Comparison of ENCODE assay signal across 8 mouse cellular contexts in genomic region chr14:21983311-21983949, GRCm38 (mm10). TPM values are rescaled to one million over a fixed set of nuclear protein-coding genes. Genes with fewer than 3 reads are reported as not detected.
A peak's percentile ranks its signal among the peaks of the same experiment; 100 is the strongest.
DNase-seq lines count a peak whose midpoint lies in the region; ATAC-seq lines count a peak whose summit lies in the region.

No protein-coding gene starts in this region.

- WGBS in embryonic facial prominence, embryonic 10.5 days, result under 1% methylated on average over 22 of the region's 22 CpGs
- WGBS in limb, embryonic 10.5 days, result 1% methylated on average over 22 of the region's 22 CpGs
- 3% methylated on average over 22 of the region's 22 CpGs for WGBS in midbrain, embryonic 14.5 days

- peak; percentile 60 for DNase-seq in embryo, embryonic 10 days (ENCODE audit: low spot score)
- DNase-seq in embryo, embryonic 9.5 days (ENCODE audit: extremely low spot score), result no peak
- DNase-seq in embryonic facial prominence, embryonic 10.5 days (ENCODE audit: low spot score), result peak; percentile 76
- peak; percentile 9 for DNase-seq in heart, postnatal 25 days (ENCODE audit: low spot score)
- peak; percentile 29 for DNase-seq in limb, embryonic 10.5 days (ENCODE audit: low spot score)
- peak; percentile 67 for DNase-seq in midbrain, embryonic 14.5 days

- intact Hi-C loops in heart, postnatal 25 days (cut with DNase I), result loop anchor here (5.0 to 10.0 kb wide), 5 partner anchors 81 to 1541 kb away; no protein-coding TSS in a partner anchor

- peaks cover 73% of the 10 kb centered on the region for H3K27me3 ChIP-seq in embryonic facial prominence, embryonic 10.5 days (replicated peaks; ENCODE audit: low read depth, poor library complexity, severe bottlenecking)
- peaks cover 60% of the 10 kb centered on the region for H3K27me3 ChIP-seq in limb, embryonic 10.5 days (ENCODE audit: low read depth, poor library complexity, severe bottlenecking)
- H3K27me3 ChIP-seq in midbrain, embryonic 14.5 days (ENCODE audit: control insufficient read depth, insufficient read depth, low read length), result peaks cover 18% of the 10 kb centered on the region

- H3K36me3 ChIP-seq in embryonic facial prominence, embryonic 10.5 days (replicated peaks), result peaks cover 17% of the 10 kb centered on the region
- H3K36me3 ChIP-seq in limb, embryonic 10.5 days, result peaks cover 23% of the 10 kb centered on the region
- H3K36me3 ChIP-seq in midbrain, embryonic 14.5 days (ENCODE audit: control insufficient read depth, insufficient read depth, low read length), result peaks cover 8% of the 10 kb centered on the region; the same call in 1 of the 2 replicates

- H3K4me1 ChIP-seq in embryonic facial prominence, embryonic 10.5 days, result peaks cover 56% of the 10 kb centered on the region
- H3K4me1 ChIP-seq in limb, embryonic 10.5 days, result peaks cover 63% of the 10 kb centered on the region
- peaks cover 31% of the 10 kb centered on the region for H3K4me1 ChIP-seq in midbrain, embryonic 14.5 days (ENCODE audit: control insufficient read depth, insufficient read depth, low read length)

- peak overlapping the region; percentile 85 for H3K27ac ChIP-seq in embryonic facial prominence, embryonic 10.5 days (replicated peaks)
- H3K27ac ChIP-seq in limb, embryonic 10.5 days, result peak overlapping the region; percentile 98
- peak overlapping the region; percentile 64 for H3K27ac ChIP-seq in midbrain, embryonic 14.5 days (replicated peaks; ENCODE audit: low read depth, low read length)

- no peak for ATAC-seq in midbrain, embryonic 14.5 days (ENCODE audit: low FRiP score, low TSS enrichment)
- ATAC-seq in granulocyte monocyte progenitor cell, adult 5-6 weeks (replicated peaks; ENCODE audit: poor library complexity, severe bottlenecking), result no peak
- no peak for ATAC-seq in megakaryocyte progenitor cell, adult 5-6 weeks (replicated peaks; ENCODE audit: poor library complexity)

- H3K4me3 ChIP-seq in embryonic facial prominence, embryonic 10.5 days, result peak overlapping the region; percentile 85
- peak overlapping the region; percentile 85 for H3K4me3 ChIP-seq in limb, embryonic 10.5 days
- H3K4me3 ChIP-seq in midbrain, embryonic 14.5 days (replicated peaks; ENCODE audit: low read depth, low read length), result peak overlapping the region; percentile 36

- H3K4me2 ChIP-seq in midbrain, embryonic 14.5 days (ENCODE audit: low read length), result peak overlapping the region; percentile 88

- no peaks in the 10 kb centered on the region for H3K9me3 ChIP-seq in embryonic facial prominence, embryonic 10.5 days
- H3K9me3 ChIP-seq in limb, embryonic 10.5 days (replicated peaks), result no peaks in the 10 kb centered on the region
- H3K9me3 ChIP-seq in midbrain, embryonic 14.5 days (ENCODE audit: control insufficient read depth, low read length), result no peaks in the 10 kb centered on the region

- H3K9ac ChIP-seq in midbrain, embryonic 14.5 days (replicated peaks; ENCODE audit: low read length), result peak overlapping the region; percentile 55

RNA-seq across cellular contexts. Expression of gene Zfp503, which starts 6.0 kb away (rescaled TPM):
- 9.7 and 12.5 TPM in 2 replicates for polyA plus RNA-seq in embryonic facial prominence, embryonic 10.5 days (2016; fragmentation: Nextera tagmentation; extraction: Ambion mirVana)
- 1 to 10 TPM; 1.5 to 2.1 TPM for total RNA-seq in heart, postnatal 25 days (2021)
- 18.5 and 22.6 TPM in 2 replicates for polyA plus RNA-seq in limb, embryonic 10.5 days (2016; fragmentation: Nextera tagmentation; extraction: Ambion mirVana)
- polyA plus RNA-seq in midbrain, embryonic 14.5 days (2014; fragmentation: Nextera tagmentation; extraction: Ambion mirVana), result 4.4 and 5.0 TPM in 2 replicates
- not detected in 2 replicates for total RNA-seq in granulocyte monocyte progenitor cell, adult 5-6 weeks (2014; fragmentation: Nextera tagmentation)
- total RNA-seq in granulocyte monocyte progenitor cell, adult 5-6 weeks (2017), result 0.04 and 0.05 TPM in 2 replicates
- 0.30 and 0.44 TPM in 2 replicates for total RNA-seq in megakaryocyte progenitor cell, adult 5-6 weeks (2015)
- total RNA-seq in megakaryocyte progenitor cell, adult 5-6 weeks (2017), result 0.03 and 0.12 TPM in 2 replicates

RNA-seq across cellular contexts. Expression of gene Lrmda, which starts 36.1 kb away (rescaled TPM):
- 0.85 and 0.88 TPM in 2 replicates for polyA plus RNA-seq in embryonic facial prominence, embryonic 10.5 days (2016; fragmentation: Nextera tagmentation; extraction: Ambion mirVana)
- 1 to 10 TPM in 1 of 2 experiments, under 1 TPM in 1; 0.83 to 1.8 TPM for total RNA-seq in heart, postnatal 25 days (2021)
- 0.48 and 0.51 TPM in 2 replicates for polyA plus RNA-seq in limb, embryonic 10.5 days (2016; fragmentation: Nextera tagmentation; extraction: Ambion mirVana)
- polyA plus RNA-seq in midbrain, embryonic 14.5 days (2014; fragmentation: Nextera tagmentation; extraction: Ambion mirVana), result 0.42 TPM in 1 of 2 replicates, not detected in the other
- 30.9 and 34.8 TPM in 2 replicates for total RNA-seq in granulocyte monocyte progenitor cell, adult 5-6 weeks (2014; fragmentation: Nextera tagmentation)
- total RNA-seq in granulocyte monocyte progenitor cell, adult 5-6 weeks (2017), result 19.3 and 23.4 TPM in 2 replicates
- total RNA-seq in megakaryocyte progenitor cell, adult 5-6 weeks (2015), result 25.9 and 27.0 TPM in 2 replicates
- 14.6 and 20.9 TPM in 2 replicates for total RNA-seq in megakaryocyte progenitor cell, adult 5-6 weeks (2017)

Comparison
In these comparisons a context has a peak if more than half of its experiments do, and no peak if none do; other contexts are left out.
1. RNA of gene Lrmda, which starts 36.1 kb away (total RNA-seq): 19.3 to 34.8 TPM in granulocyte monocyte progenitor cell, adult 5-6 weeks and 14.6 to 27.0 TPM in megakaryocyte progenitor cell, adult 5-6 weeks; 0.83 to 1.8 TPM in heart, postnatal 25 days; every median in the first group is over 4 times any median in the second.
2. Peak in every context shown above with its lines, with median percentiles within 50 percentile points of each other: H3K27ac ChIP-seq and H3K4me3 ChIP-seq.